Mouse (Mus musculus) lung, embryonic 16.5 days (tissue): Measurements from ENCODE around the gene Gbx1. TPM values are rescaled to one million over a fixed set of nuclear protein-coding genes. Genes with fewer than 3 reads are reported as not detected.
A peak's percentile ranks its signal among the peaks of the same experiment; 100 is the strongest.

Experiments used
- ATAC-seq: fragments of 200-750 bp; cut with Nextera tagmentation; 2 replicates; pipeline ENCODE4 v1.8.0; 2017; ENCODE audit warnings: low read depth, mild to moderate bottlenecking, moderate library complexity
- H3K27ac ChIP-seq: fragments of 300-500 bp; sonication (generic); 2 replicates; pipeline ENCODE4 v1.5.1; 2014; ENCODE audit warnings: mild to moderate bottlenecking, control low read depth, low read length
- H3K27me3 ChIP-seq: fragments of 300-500 bp; sonication (generic); 2 replicates; pipeline ENCODE4 v1.6.1; 2014; ENCODE audit warnings: low read depth, low read length, mixed read lengths; ENCODE audit not compliant: control insufficient read depth, insufficient read depth
- H3K36me3 ChIP-seq: fragments of 300-500 bp; sonication (generic); 2 replicates; pipeline ENCODE4 v1.6.1; 2014; ENCODE audit warnings: low read length; ENCODE audit not compliant: control insufficient read depth, insufficient read depth
- H3K4me1 ChIP-seq: fragments of 300-500 bp; sonication (generic); replicated peaks from 2 replicates; pipeline ENCODE4 v1.6.1; 2014; ENCODE audit warnings: low read length, mixed read lengths; ENCODE audit not compliant: control insufficient read depth, insufficient read depth
- H3K4me2 ChIP-seq: fragments of 300-500 bp; sonication (generic); 2 replicates; pipeline ENCODE4 v1.6.1; 2014; ENCODE audit warnings: low read depth, low read length, control low read depth
- H3K4me3 ChIP-seq: fragments of 300-500 bp; sonication (generic); 2 replicates; pipeline ENCODE4 v1.5.1; 2014; ENCODE audit warnings: mild to moderate bottlenecking, low read length, control low read depth
- H3K9ac ChIP-seq: fragments of 300-500 bp; sonication (generic); 2 replicates; pipeline ENCODE4 v1.6.1; 2014; ENCODE audit warnings: low read length, control low read depth
- H3K9me3 ChIP-seq: fragments of 300-500 bp; sonication (generic); 2 replicates; pipeline ENCODE4 v1.6.1; 2016; ENCODE audit warnings: low read length; ENCODE audit not compliant: control insufficient read depth
- WGBS: fragments of 180-500 bp; shearing (Covaris S2); extraction: QIAGEN DNeasy Blood & Tissue Kit; methylation state at CpG from one replicate; pipeline ENCODE4 v1.1.7; 2014; 5-methylcytosine and 5-hydroxymethylcytosine counted together
- polyA plus RNA-seq: library from polyadenylated mRNA; unstranded; fragments of >200 nt; fragmentation: Nextera tagmentation; extraction: Ambion mirVana; gene quantifications from 2 replicates; pipeline ENCODE4 v1.2.1, GENCODE M21; 2015

Gbx1 gene
- polyA plus RNA-seq, 1 experiment from 2014 or later, result not detected

- WGBS, result 84% methylated on average over 5 of the region's 5 CpGs
- Histone ChIP-seq H3K36me3 (peaks cover 61% of the 10 kb centered on the region), H3K4me1 (peaks cover 5% of the 10 kb centered on the region), H3K27me3 (no peaks in the 10 kb centered on the region), H3K4me3 (no peak overlapping the region), H3K9ac (no peak overlapping the region), H3K9me3 (no peaks in the 10 kb centered on the region), H3K27ac (no peak overlapping the region), H3K4me2 (no peak overlapping the region)
- no peak for ATAC-seq
Measured at GRCm38 (mm10) chr5:24486738-24487137, 40.3 kb downstream of the Gbx1 start.

- peak; percentile 34; the same call in 1 of the 2 replicates for ATAC-seq
Measured at GRCm38 (mm10) chr5:24486097-24486496, 40.9 kb downstream of the Gbx1 start.

GRCm38 (mm10) chr5:24484963-24485362, 42.0 kb downstream of the Gbx1 start:
- peaks cover 5% of the 10 kb centered on the region for H3K4me1 ChIP-seq
- no peaks in the 10 kb centered on the region for H3K9me3 ChIP-seq
- ATAC-seq, result no peak
- WGBS, result 60% methylated on average over 22 of the region's 22 CpGs
- H3K4me2 ChIP-seq, result no peak overlapping the region
- no peak overlapping the region for H3K9ac ChIP-seq
- no peak overlapping the region for H3K27ac ChIP-seq
- H3K4me3 ChIP-seq, result no peak overlapping the region
- peaks cover 58% of the 10 kb centered on the region for H3K36me3 ChIP-seq
- H3K27me3 ChIP-seq, result no peaks in the 10 kb centered on the region

More at GRCm38 (mm10) chr5:24486097-24486496, 40.9 kb downstream of the Gbx1 start:
- H3K9ac ChIP-seq, result no peak overlapping the region
- H3K4me2 ChIP-seq, result no peak overlapping the region
- H3K36me3 ChIP-seq, result peaks cover 57% of the 10 kb centered on the region
- no peak overlapping the region for H3K4me3 ChIP-seq
- WGBS, result 1% methylated on average over 8 of the region's 8 CpGs
- no peaks in the 10 kb centered on the region for H3K9me3 ChIP-seq
- H3K27me3 ChIP-seq, result no peaks in the 10 kb centered on the region
- H3K4me1 ChIP-seq, result peaks cover 5% of the 10 kb centered on the region
- H3K27ac ChIP-seq, result no peak overlapping the region

GRCm38 (mm10) chr5:24483326-24483725, 43.7 kb downstream of the Gbx1 start:
- ATAC-seq, result peak; percentile 51; the same call in 1 of the 2 replicates

GRCm38 (mm10) chr5:24482247-24483079, 44.5 kb downstream of the Gbx1 start:
- peaks cover 5% of the 10 kb centered on the region for H3K4me1 ChIP-seq
- ATAC-seq, result peak; percentile 2; the same call in 1 of the 2 replicates
- no peaks in the 10 kb centered on the region for H3K27me3 ChIP-seq
- peak overlapping the region; percentile 24 for H3K9ac ChIP-seq
- no peak overlapping the region for H3K4me3 ChIP-seq
- H3K4me2 ChIP-seq, result no peak overlapping the region
- H3K36me3 ChIP-seq, result peaks cover 51% of the 10 kb centered on the region
- H3K9me3 ChIP-seq, result no peaks in the 10 kb centered on the region
- 49% methylated on average over 41 of the region's 41 CpGs for WGBS
- no peak overlapping the region for H3K27ac ChIP-seq

More at GRCm38 (mm10) chr5:24483326-24483725, 43.7 kb downstream of the Gbx1 start:
- Histone ChIP-seq H3K9ac (peak overlapping the region; percentile 15; the same call in 1 of the 2 replicates), H3K9me3 (no peaks in the 10 kb centered on the region), H3K27me3 (no peaks in the 10 kb centered on the region), H3K4me2 (no peak overlapping the region), H3K4me1 (peaks cover 5% of the 10 kb centered on the region), H3K27ac (no peak overlapping the region), H3K4me3 (no peak overlapping the region), H3K36me3 (peaks cover 51% of the 10 kb centered on the region)
- WGBS, result 25% methylated on average over 11 of the region's 11 CpGs

- 10% methylated on average over 3 of the region's 4 CpGs for WGBS
- Histone ChIP-seq H3K9ac (no peak overlapping the region), H3K36me3 (peaks cover 49% of the 10 kb centered on the region), H3K9me3 (no peaks in the 10 kb centered on the region), H3K27me3 (no peaks in the 10 kb centered on the region), H3K4me3 (no peak overlapping the region), H3K27ac (no peak overlapping the region), H3K4me2 (no peak overlapping the region), H3K4me1 (peaks cover 5% of the 10 kb centered on the region)
- peak; percentile 39; the same call in 1 of the 2 replicates for ATAC-seq
Measured at GRCm38 (mm10) chr5:24481647-24482046, 45.4 kb downstream of the Gbx1 start.

GRCm38 (mm10) chr5:24477909-24478308, 49.1 kb downstream of the Gbx1 start:
- no peak for ATAC-seq
- H3K4me3 ChIP-seq, result no peak overlapping the region
- H3K36me3 ChIP-seq, result peaks cover 37% of the 10 kb centered on the region
- H3K27me3 ChIP-seq, result no peaks in the 10 kb centered on the region
- H3K4me1 ChIP-seq, result peaks cover 21% of the 10 kb centered on the region
- H3K27ac ChIP-seq, result no peak overlapping the region
- H3K9me3 ChIP-seq, result no peaks in the 10 kb centered on the region
- H3K9ac ChIP-seq, result no peak overlapping the region
- no peak overlapping the region for H3K4me2 ChIP-seq
- 85% methylated on average over 9 of the region's 9 CpGs for WGBS

GRCm38 (mm10) chr5:24475476-24476241, 51.3 kb downstream of the Gbx1 start:
- H3K9ac ChIP-seq, result peak overlapping the region; percentile 80
- H3K27me3 ChIP-seq, result no peaks in the 10 kb centered on the region
- peaks cover 26% of the 10 kb centered on the region for H3K36me3 ChIP-seq
- ATAC-seq, result peak; percentile 83
- peak overlapping the region; percentile 95 for H3K27ac ChIP-seq
- WGBS, result 58% methylated on average over 6 of the region's 6 CpGs
- no peaks in the 10 kb centered on the region for H3K9me3 ChIP-seq
- peaks cover 22% of the 10 kb centered on the region for H3K4me1 ChIP-seq
- H3K4me2 ChIP-seq, result peak overlapping the region; percentile 77
- peak overlapping the region; percentile 65 for H3K4me3 ChIP-seq

- Histone ChIP-seq H3K27me3 (no peaks in the 10 kb centered on the region), H3K9ac (peak overlapping the region; percentile 80), H3K4me3 (peak overlapping the region; percentile 65), H3K36me3 (peaks cover 18% of the 10 kb centered on the region), H3K27ac (peak overlapping the region; percentile 95), H3K4me1 (peaks cover 22% of the 10 kb centered on the region), H3K4me2 (peak overlapping the region; percentile 77), H3K9me3 (no peaks in the 10 kb centered on the region)
- peak; percentile 0; the same call in 1 of the 2 replicates for ATAC-seq
- WGBS, result 5% methylated on average over 55 of the region's 67 CpGs
Measured at GRCm38 (mm10) chr5:24474723-24475261, 52.2 kb downstream of the Gbx1 start.
